Mouse (Mus musculus) midbrain, embryonic 11.5 days (tissue): ENCODE data around the gene Bbs9. TPM values are rescaled to one million over a fixed set of nuclear protein-coding genes. Genes with fewer than 3 reads are reported as not detected.
A peak's percentile ranks its signal among the peaks of the same experiment; 100 is the strongest.

Experiments
- ATAC-seq: fragments of 200-750 bp; cut with Nextera tagmentation; 2 replicates; pipeline ENCODE4 v1.8.0; 2017; ENCODE audit warnings: moderate TSS enrichment, moderate library complexity; ENCODE audit not compliant: low FRiP score
- DNase-seq: peaks from one replicate; pipeline ENCODE4 v3.0.0; 2015; ENCODE audit warnings: low spot score; ENCODE audit errors: missing footprints
- H3K27ac ChIP-seq: fragments of 300-500 bp; sonication (generic); 2 replicates; pipeline ENCODE4 v1.5.1; 2014; ENCODE audit warnings: low read depth, low read length
- H3K27me3 ChIP-seq: fragments of 300-500 bp; sonication (generic); 2 replicates; pipeline ENCODE4 v1.6.1; 2014; ENCODE audit warnings: mild to moderate bottlenecking, low read length, moderate library complexity, mixed read lengths; ENCODE audit not compliant: control insufficient read depth, insufficient read depth
- H3K36me3 ChIP-seq: fragments of 300-500 bp; sonication (generic); 2 replicates; pipeline ENCODE4 v1.6.1; 2014; ENCODE audit warnings: mild to moderate bottlenecking, low read length, moderate library complexity, mixed read lengths; ENCODE audit not compliant: control insufficient read depth, insufficient read depth
- H3K4me1 ChIP-seq: fragments of 300-500 bp; sonication (generic); 2 replicates; pipeline ENCODE4 v1.6.1; 2014; ENCODE audit warnings: low read length; ENCODE audit not compliant: control insufficient read depth, insufficient read depth
- H3K4me2 ChIP-seq: fragments of 300-500 bp; sonication (generic); 2 replicates; pipeline ENCODE4 v1.6.1; 2014; ENCODE audit warnings: mild to moderate bottlenecking, moderate library complexity
- H3K4me3 ChIP-seq: fragments of 300-500 bp; sonication (generic); 2 replicates; pipeline ENCODE4 v1.5.1; 2014; ENCODE audit warnings: low read depth, low read length
- H3K9ac ChIP-seq: fragments of 300-500 bp; sonication (generic); 2 replicates; pipeline ENCODE4 v1.6.1; 2014; ENCODE audit warnings: low read length
- H3K9me3 ChIP-seq: fragments of 300-500 bp; sonication (generic); 2 replicates; pipeline ENCODE4 v1.6.1; 2016; ENCODE audit warnings: low read length; ENCODE audit not compliant: control insufficient read depth
- WGBS: fragments of 180-500 bp; shearing (Covaris S2); extraction: QIAGEN DNeasy Blood & Tissue Kit; methylation state at CpG from one replicate; pipeline ENCODE4 v1.1.7; 2014; 5-methylcytosine and 5-hydroxymethylcytosine counted together
- polyA plus RNA-seq: library from polyadenylated mRNA; unstranded; fragments of >200 nt; fragmentation: Nextera tagmentation; extraction: Ambion mirVana; gene quantifications from 2 replicates; pipeline ENCODE4 v1.2.1, GENCODE M21; 2014

The Bbs9 gene
- polyA plus RNA-seq, 1 experiment from 2014 or later = 17.4 TPM

- no peaks in the 10 kb centered on the region for H3K4me1 ChIP-seq
- H3K4me2 ChIP-seq = no peak overlapping the region
- H3K36me3 ChIP-seq = no peaks in the 10 kb centered on the region
- no peak overlapping the region for H3K4me3 ChIP-seq
- WGBS = 93% methylated on average over 5 of the region's 5 CpGs
- DNase-seq = no peak
- ATAC-seq = no peak
- H3K27me3 ChIP-seq = no peaks in the 10 kb centered on the region
- no peak overlapping the region for H3K27ac ChIP-seq
- no peak overlapping the region for H3K9ac ChIP-seq
- no peaks in the 10 kb centered on the region for H3K9me3 ChIP-seq
Measured at GRCm38 (mm10) chr9:22567726-22568125, 92.2 kb downstream of the Bbs9 start.

GRCm38 (mm10) chr9:22576426-22577139 lies 101.1 kb downstream of the Bbs9 start:
- Histone ChIP-seq H3K27me3 (no peaks in the 10 kb centered on the region), H3K9ac (no peak overlapping the region), H3K4me3 (no peak overlapping the region), H3K4me2 (no peak overlapping the region), H3K27ac (no peak overlapping the region), H3K9me3 (no peaks in the 10 kb centered on the region), H3K4me1 (no peaks in the 10 kb centered on the region), H3K36me3 (no peaks in the 10 kb centered on the region)
- DNase-seq (no peak), ATAC-seq (no peak)
- WGBS = 86% methylated on average over 14 of the region's 14 CpGs

GRCm38 (mm10) chr9:22578266-22578665 lies 102.8 kb downstream of the Bbs9 start:
- no peak overlapping the region for H3K4me3 ChIP-seq
- no peak overlapping the region for H3K4me2 ChIP-seq
- 92% methylated on average over 3 of the region's 3 CpGs for WGBS
- DNase-seq (no peak), ATAC-seq (no peak)
- no peak overlapping the region for H3K27ac ChIP-seq
- no peaks in the 10 kb centered on the region for H3K27me3 ChIP-seq
- H3K36me3 ChIP-seq = no peaks in the 10 kb centered on the region
- no peak overlapping the region for H3K9ac ChIP-seq
- no peaks in the 10 kb centered on the region for H3K4me1 ChIP-seq
- no peaks in the 10 kb centered on the region for H3K9me3 ChIP-seq

- H3K4me1 ChIP-seq = no peaks in the 10 kb centered on the region
- no peak overlapping the region for H3K4me3 ChIP-seq
- no peak for ATAC-seq
- H3K27ac ChIP-seq = no peak overlapping the region
- no peak overlapping the region for H3K4me2 ChIP-seq
- H3K9me3 ChIP-seq = no peaks in the 10 kb centered on the region
- 81% methylated on average over 3 of the region's 3 CpGs for WGBS
- DNase-seq = no peak
- no peaks in the 10 kb centered on the region for H3K36me3 ChIP-seq
- H3K27me3 ChIP-seq = no peaks in the 10 kb centered on the region
- no peak overlapping the region for H3K9ac ChIP-seq
Measured at GRCm38 (mm10) chr9:22584221-22584620, 108.7 kb downstream of the Bbs9 start.

GRCm38 (mm10) chr9:22593032-22593431 lies 117.5 kb downstream of the Bbs9 start:
- 98% methylated on average over 5 of the region's 5 CpGs for WGBS
- Histone ChIP-seq H3K4me2 (no peak overlapping the region), H3K36me3 (no peaks in the 10 kb centered on the region), H3K27me3 (no peaks in the 10 kb centered on the region), H3K4me1 (no peaks in the 10 kb centered on the region), H3K9me3 (no peaks in the 10 kb centered on the region), H3K9ac (no peak overlapping the region), H3K4me3 (no peak overlapping the region), H3K27ac (no peak overlapping the region)
- ATAC-seq = no peak
- DNase-seq = no peak

GRCm38 (mm10) chr9:22596650-22597049 lies 121.1 kb downstream of the Bbs9 start:
- Histone ChIP-seq H3K36me3 (no peaks in the 10 kb centered on the region), H3K4me3 (no peak overlapping the region), H3K9ac (no peak overlapping the region), H3K27me3 (no peaks in the 10 kb centered on the region), H3K9me3 (no peaks in the 10 kb centered on the region), H3K4me1 (no peaks in the 10 kb centered on the region), H3K4me2 (no peak overlapping the region), H3K27ac (no peak overlapping the region)
- DNase-seq = no peak
- 61% methylated on average over 2 of the region's 2 CpGs for WGBS
- no peak for ATAC-seq

- H3K4me3 ChIP-seq = no peak overlapping the region
- WGBS = 74% methylated on average over 6 of the region's 6 CpGs
- H3K9me3 ChIP-seq = no peaks in the 10 kb centered on the region
- H3K27me3 ChIP-seq = no peaks in the 10 kb centered on the region
- H3K4me1 ChIP-seq = no peaks in the 10 kb centered on the region
- H3K36me3 ChIP-seq = no peaks in the 10 kb centered on the region
- no peak overlapping the region for H3K27ac ChIP-seq
- DNase-seq (no peak), ATAC-seq (no peak)
- no peak overlapping the region for H3K4me2 ChIP-seq
- no peak overlapping the region for H3K9ac ChIP-seq
Measured at GRCm38 (mm10) chr9:22613271-22613824, 137.8 kb downstream of the Bbs9 start.

GRCm38 (mm10) chr9:22619245-22619644 lies 143.7 kb downstream of the Bbs9 start:
- Histone ChIP-seq H3K9me3 (no peaks in the 10 kb centered on the region), H3K4me1 (no peaks in the 10 kb centered on the region), H3K9ac (no peak overlapping the region), H3K27me3 (no peaks in the 10 kb centered on the region), H3K4me3 (no peak overlapping the region), H3K4me2 (no peak overlapping the region), H3K27ac (no peak overlapping the region), H3K36me3 (no peaks in the 10 kb centered on the region)
- DNase-seq (no peak), ATAC-seq (no peak)
- WGBS = 92% methylated on average over 1 of the region's 1 CpGs

- Histone ChIP-seq H3K4me2 (no peak overlapping the region), H3K4me3 (no peak overlapping the region), H3K36me3 (no peaks in the 10 kb centered on the region), H3K27me3 (no peaks in the 10 kb centered on the region), H3K9me3 (no peaks in the 10 kb centered on the region), H3K9ac (no peak overlapping the region), H3K27ac (no peak overlapping the region), H3K4me1 (no peaks in the 10 kb centered on the region)
- DNase-seq = peak; percentile 88
- 54% methylated on average over 9 of the region's 9 CpGs for WGBS
- 0 out of 2 replicates have a peak, but pooled peaks have one; percentile 58 for ATAC-seq
Measured at GRCm38 (mm10) chr9:22624966-22625365, 149.5 kb downstream of the Bbs9 start.
